Mouse (Mus musculus) heart, adult 18-20 months (tissue): ENCODE measurements around the gene 4930474N05Rik. TPM values are rescaled to one million over a fixed set of nuclear protein-coding genes. Genes with fewer than 3 reads are reported as not detected.
A peak's percentile ranks its signal among the peaks of the same experiment; 100 is the strongest.

ENCODE experiments used
- DNase-seq, 2 experiments: peaks; one replicate each; pipeline ENCODE4 v3.0.0; 2021 to 2022; ENCODE audit warnings: mixed read lengths in 1 of 2
- long read RNA-seq, 2 experiments: library from polyadenylated mRNA; stranded (forward); transcript quantifications; one replicate each; pipeline ENCODE4 v2.0.0; 2021
- total RNA-seq, 2 experiments: library from RNA; stranded (reverse); gene quantifications; 2 replicates each; pipeline ENCODE4 v1.2.3; 2021

4930474N05Rik gene
- not detected for total RNA-seq
- long read RNA-seq, experiment 1: 0 reads
- long read RNA-seq, experiment 2: 0 reads

DNA sequence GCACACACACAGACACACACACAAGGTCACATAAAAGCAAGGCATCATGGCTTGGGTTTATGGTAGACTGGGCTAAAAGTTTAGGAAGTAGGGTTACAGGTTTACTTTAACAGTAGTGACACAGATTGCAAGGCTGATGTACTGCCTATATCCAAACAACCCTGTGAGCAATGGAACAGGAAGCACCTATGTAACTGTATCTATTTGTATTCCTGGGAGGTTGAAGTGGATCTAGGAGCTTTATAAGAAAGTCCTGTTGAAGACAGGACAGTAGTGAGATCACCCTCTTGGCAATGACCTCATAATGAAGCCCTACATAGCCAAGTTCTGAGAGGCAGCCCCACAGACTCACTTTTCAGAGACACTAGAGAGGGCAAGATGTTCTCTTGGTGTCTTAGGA is at the start of gene 4930474N05Rik:
TSS of gene 4930474N05Rik (plus strand) at position 301 of the 400 bp plus-strand sequence.
- DNase-seq: no peak

DNA sequence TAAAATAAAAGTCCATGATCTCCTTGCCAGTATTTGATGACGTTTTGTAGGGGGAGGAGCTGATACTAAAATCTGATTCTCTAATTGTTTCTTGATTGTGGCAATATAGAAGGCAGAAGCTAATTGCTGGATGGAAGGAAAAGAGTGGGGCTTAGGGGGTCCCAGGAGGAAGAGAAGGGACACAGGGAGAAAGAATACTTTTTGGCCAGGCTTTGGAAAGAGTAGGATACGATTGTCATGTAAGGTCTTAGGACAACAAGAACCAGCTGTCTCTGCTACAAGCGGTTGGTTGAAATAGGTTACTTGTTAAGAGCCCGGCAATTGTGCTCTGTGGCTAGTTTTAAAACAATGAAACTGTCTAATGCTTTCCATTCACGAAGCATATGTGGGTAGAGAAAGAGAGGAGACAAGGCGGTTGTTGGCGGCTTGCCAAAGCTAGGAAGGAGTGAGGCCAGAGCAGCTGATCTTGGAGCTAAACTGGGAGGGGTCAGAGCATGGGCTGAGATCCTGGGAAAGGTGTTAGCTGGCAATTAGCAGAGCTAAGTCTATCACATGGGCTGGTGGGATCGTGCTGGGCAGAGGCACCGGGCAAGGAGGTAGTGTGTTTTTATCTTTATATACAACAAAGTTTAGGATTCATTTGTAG is 45.8 kb upstream of the 4930474N05Rik start:
- DNase-seq: peak; percentile 10 to 22

DNA sequence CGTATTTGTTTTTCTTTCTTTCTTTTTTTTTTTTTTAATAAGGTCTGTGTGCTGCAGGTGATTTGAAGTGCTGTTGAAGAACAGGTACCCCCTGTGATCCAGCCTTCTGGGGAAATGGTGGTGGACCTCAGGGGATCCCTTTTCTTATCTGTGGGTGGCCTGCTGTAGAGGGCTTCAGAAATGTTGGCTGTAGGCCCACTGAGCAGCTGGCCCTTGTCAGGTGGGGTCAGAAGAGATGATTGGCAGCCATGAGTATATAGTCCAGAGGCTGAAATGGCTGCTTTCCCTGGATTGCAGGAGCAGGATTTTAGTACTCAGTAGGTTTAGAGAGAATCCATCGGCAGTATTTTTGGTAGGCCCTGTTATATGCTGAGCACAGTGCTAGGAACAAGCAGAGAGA is 41.4 kb upstream of the 4930474N05Rik start:
- DNase-seq: no peak

DNA sequence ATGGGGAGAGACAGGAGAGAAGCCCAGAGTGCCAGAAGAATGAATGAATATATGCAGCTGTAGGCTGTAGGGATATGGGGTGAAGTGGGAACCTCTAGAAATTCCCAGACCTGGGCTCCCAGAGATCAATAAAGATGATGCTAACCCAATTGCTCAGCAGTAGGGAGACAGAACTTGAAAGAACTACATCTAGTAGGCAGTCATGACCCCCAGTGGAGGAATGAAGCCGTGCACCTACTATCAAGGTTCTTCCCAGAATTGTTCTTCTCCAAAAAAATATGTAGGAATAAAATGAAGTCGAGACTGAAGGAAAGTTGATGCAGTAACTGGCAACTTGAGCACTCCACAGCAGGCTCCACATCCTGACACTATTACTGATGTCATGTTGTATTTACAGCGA is 3.8 kb downstream of the 4930474N05Rik start:
- no peak for DNase-seq

DNA sequence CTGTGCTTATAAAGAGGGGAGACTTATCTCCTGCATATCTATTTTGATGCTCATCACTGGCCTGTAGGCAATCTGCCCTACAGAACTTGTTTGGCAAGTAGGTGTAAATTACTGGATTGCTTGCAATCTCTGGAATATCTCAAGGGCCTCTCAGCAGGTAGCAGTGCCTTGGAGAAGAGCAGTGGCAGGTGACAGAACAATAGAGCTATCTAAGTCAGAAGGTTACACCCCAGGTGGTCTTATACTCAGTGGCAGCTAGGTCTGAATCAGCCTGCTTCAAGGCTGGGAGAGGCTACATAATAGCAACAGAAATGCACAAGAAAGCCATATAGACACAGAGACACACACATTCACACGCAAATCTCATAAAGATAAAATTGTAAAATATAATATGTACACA is 4.9 kb downstream of the 4930474N05Rik start:
- DNase-seq: no peak

DNA sequence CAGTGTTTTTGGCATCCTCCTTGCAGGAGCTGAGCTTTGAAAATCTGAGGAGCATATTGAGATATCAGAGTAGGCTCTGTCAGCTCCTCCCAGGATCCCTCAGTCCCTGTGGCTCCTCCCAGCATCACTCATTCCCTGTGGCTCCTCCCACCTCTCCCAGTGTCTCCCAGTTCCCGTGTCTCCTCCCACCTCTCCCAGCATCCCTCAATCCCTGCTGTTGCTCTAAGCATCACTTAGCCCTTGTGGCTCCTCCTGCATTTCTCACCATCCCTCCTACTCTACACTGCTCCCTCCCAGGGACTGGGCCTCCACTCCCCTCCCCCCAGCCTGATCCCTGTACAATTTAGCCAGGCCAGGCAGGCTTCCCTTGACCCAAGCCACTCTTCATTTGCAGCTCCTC is 6.0 kb downstream of the 4930474N05Rik start:
- DNase-seq: no peak

DNA sequence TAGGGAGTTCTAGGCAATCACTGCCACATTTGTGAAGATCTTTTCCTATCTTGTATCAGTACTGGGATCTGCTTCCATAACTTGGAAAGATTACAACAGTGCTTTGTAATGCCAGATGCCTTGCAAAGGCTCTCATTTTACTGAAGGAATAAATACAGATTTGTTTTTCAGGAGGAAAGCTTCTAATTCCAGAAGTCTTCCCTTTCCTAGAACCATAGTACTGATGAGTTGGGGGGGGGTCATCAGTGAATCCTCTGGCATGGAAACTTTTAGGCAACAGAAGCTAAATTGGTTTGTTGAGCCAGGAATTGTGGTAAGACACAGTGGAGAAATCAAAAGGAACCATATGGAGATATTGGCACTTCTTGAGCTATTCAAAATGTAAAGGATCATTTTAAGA is 19.8 kb downstream of the 4930474N05Rik start:
- DNase-seq: no peak

DNA sequence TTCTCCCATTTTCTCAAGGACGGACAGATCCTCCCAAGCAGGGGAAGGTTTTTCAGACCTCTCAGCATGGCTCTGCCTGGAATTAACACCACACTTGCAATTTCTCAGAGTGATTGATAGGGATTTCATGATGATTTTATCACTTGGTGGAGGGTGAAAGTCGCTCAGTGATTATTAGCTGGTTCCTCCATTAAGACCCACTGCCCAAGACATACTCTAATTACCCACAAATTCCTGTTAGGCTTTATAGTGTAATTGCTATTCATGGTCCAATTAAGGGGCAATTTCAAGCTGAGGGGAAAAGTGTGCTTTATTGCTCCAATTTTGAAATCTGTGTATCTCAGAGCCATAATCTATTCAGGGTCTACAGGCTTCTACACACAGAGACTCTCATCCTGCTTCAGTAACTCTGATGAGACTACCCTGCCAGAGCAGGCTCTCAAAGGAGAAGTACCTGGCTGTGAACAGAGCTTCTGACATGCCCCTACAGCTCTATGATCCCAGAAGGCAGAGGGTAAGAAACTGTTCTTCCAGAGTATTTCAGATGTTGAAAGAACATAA is 29.1 kb downstream of the 4930474N05Rik start:
- no peak for DNase-seq

DNA sequence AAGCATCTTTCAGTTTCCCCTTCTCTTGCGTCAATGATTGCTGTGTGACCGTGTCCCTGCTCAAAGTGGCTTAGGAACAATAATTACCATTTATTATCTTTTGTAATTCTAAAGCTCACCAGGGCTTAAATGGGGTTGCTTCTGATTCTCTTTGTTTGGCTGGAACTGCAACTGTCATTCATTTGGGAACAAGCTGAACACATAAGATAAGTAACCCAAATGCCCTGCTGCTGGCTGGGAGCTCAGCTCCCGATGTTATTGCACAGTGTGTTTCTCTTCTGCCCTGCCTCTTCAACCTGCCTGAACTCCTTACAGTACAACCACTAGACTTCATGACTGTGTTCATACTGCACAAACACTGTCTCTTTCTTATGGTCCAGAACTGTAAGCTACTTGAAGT is 41.0 kb downstream of the 4930474N05Rik start:
- no peak for DNase-seq

DNA sequence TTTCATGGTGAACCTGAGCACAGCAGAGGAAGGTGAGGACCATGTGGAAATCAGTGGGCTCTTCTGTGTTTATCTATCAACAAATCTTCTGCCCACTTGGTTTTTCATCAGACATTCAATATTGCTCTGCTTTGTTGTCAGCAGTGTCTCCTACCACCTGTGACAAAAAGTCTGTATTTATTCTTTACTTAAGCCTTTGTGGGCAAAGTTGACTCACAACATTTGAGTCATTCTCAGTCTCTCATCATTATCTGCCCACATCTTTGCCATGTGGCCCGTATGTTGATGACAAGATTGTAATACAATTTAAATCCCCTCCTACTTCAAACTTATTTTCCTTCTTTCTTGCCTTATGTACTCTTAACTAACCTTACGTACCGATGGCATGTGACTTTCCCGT is 43.0 kb downstream of the 4930474N05Rik start:
- DNase-seq: no peak

DNA sequence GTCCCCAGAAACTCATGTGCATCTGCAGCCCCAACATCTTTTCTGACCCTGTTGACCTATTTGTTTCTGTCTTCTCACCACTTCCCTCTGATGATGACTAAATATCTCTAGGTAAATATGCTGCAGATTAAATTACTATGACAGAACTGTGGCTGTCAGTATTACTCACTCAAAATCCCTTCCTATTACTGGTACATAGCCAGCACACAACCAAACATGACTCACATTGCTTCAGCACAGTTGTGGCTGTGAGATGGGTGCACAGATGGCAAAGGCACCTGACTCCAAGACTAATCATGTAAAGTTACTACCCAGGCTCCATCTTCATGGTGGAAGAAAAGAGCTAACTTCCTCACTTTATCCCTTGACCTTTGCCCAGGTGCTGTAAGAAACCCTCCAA is 50.5 kb downstream of the 4930474N05Rik start:
- no peak for DNase-seq
